Mouse (Mus musculus) heart, embryonic 12.5 days (tissue): ENCODE results near the gene Naip5. TPM values are rescaled to one million over a fixed set of nuclear protein-coding genes. Genes with fewer than 3 reads are reported as not detected.
"Not testable (repeated sequence)": the region's sequence is repeated elsewhere in the genome, so short reads cannot be mapped to it uniquely, and the experiment has no call there.

Experiments used
- ATAC-seq: fragments of 200-750 bp; cut with Nextera tagmentation; 2 replicates; pipeline ENCODE4 v1.8.0; 2017; ENCODE audit warnings: moderate TSS enrichment, moderate library complexity; ENCODE audit not compliant: insufficient number of reproducible peaks, low FRiP score
- H3K27ac ChIP-seq: fragments of 300-500 bp; sonication (generic); 2 replicates; pipeline ENCODE4 v1.5.1; 2016; ENCODE audit warnings: mild to moderate bottlenecking, moderate library complexity; ENCODE audit not compliant: poor library complexity, severe bottlenecking
- H3K27me3 ChIP-seq: fragments of 300-500 bp; sonication (generic); replicated peaks from 2 replicates; pipeline ENCODE4 v1.6.1; 2016; ENCODE audit warnings: mild to moderate bottlenecking, moderate library complexity
- H3K36me3 ChIP-seq: fragments of 300-500 bp; sonication (generic); 2 replicates; pipeline ENCODE4 v1.6.1; 2016; ENCODE audit warnings: mild to moderate bottlenecking, moderate library complexity
- H3K4me1 ChIP-seq: fragments of 300-500 bp; sonication (generic); replicated peaks from 2 replicates; pipeline ENCODE4 v1.6.1; 2016; ENCODE audit warnings: mild to moderate bottlenecking
- H3K4me2 ChIP-seq: fragments of 300-500 bp; sonication (generic); 2 replicates; pipeline ENCODE4 v1.6.1; 2016; ENCODE audit warnings: mild to moderate bottlenecking, moderate library complexity
- H3K4me3 ChIP-seq: fragments of 300-500 bp; sonication (generic); 2 replicates; pipeline ENCODE4 v1.5.1; 2016; ENCODE audit warnings: mild to moderate bottlenecking
- H3K9ac ChIP-seq: fragments of 300-500 bp; sonication (generic); 2 replicates; pipeline ENCODE4 v1.6.1; 2016; ENCODE audit warnings: mild to moderate bottlenecking, moderate library complexity
- H3K9me3 ChIP-seq: fragments of 300-500 bp; sonication (generic); replicated peaks from 2 replicates; pipeline ENCODE4 v1.6.1; 2016; ENCODE audit warnings: mild to moderate bottlenecking, moderate library complexity
- WGBS: fragments of 180-500 bp; shearing (Covaris S2); methylation state at CpG from one replicate; pipeline ENCODE4 v1.1.7; 2016; 5-methylcytosine and 5-hydroxymethylcytosine counted together
- polyA plus RNA-seq: library from polyadenylated mRNA; unstranded; fragments of >200 nt; fragmentation: Nextera tagmentation; extraction: Ambion mirVana; gene quantifications from 2 replicates; pipeline ENCODE4 v1.2.1, GENCODE M21; 2016

Gene Naip5
- polyA plus RNA-seq, 1 experiment from 2014 or later: 0.10 TPM

- ATAC-seq, H3K27ac ChIP-seq, H3K4me2 ChIP-seq, H3K4me1 ChIP-seq, H3K36me3 ChIP-seq, H3K4me3 ChIP-seq, H3K27me3 ChIP-seq, H3K9ac ChIP-seq, H3K9me3 ChIP-seq: not testable (repeated sequence)
- WGBS: 54% methylated on average over 3 of the region's 3 CpGs
Observed at GRCm38 (mm10) chr13:100201659-100202333, 44.3 kb downstream of the Naip5 start, which contains the start of gene Naip2. TSS of gene Naip2 (minus strand) at chr13:100202092.

DNA sequence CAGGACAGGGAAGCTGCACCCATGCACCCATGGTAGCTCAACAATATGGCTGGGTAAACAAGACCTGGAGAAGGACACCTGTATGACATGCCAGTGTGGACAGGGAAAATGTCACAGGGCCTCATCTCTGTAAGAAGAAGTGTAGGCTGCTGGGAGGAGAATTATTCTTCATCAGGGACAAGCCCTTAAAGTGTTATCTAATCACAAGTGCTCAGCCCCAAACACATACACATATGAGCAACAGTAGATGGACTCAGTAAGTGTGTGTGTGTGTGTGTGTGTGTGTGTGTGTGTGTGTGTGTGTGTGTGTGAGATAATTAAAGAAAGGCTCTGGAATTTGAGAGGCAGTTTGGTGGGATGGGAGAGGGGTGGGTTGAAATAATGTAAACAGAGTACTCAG, 45.3 kb downstream of the Naip5 start:
- Histone ChIP-seq H3K4me3 (no peak overlapping the region), H3K9ac (no peak overlapping the region), H3K4me2 (no peak overlapping the region), H3K9me3 (peaks cover 4% of the 10 kb centered on the region; the same call in 1 of the 2 replicates), H3K27ac (no peak overlapping the region), H3K4me1 (no peaks in the 10 kb centered on the region), H3K27me3 (no peaks in the 10 kb centered on the region), H3K36me3 (no peaks in the 10 kb centered on the region)
- ATAC-seq: no peak

DNA sequence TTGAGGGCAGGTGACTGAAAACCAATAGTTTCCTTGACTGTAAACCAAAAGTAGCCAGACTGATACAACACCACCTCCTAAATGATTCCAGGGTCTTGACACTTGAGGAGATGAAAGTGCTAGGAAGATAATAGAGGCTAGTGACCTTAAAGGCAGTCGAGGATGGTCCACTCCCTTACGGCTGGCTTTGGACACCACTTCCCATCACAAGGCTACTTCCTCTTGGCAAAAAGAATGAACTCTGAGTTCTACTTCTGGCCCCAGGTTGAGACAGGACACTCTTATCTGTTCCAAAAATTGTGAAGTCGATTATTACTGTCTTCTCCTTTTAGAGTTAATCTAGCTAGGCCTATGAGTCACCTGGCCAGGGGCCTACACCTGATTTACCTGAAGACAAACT, 50.7 kb downstream of the Naip5 start:
- H3K27ac ChIP-seq: no peak overlapping the region
- no peaks in the 10 kb centered on the region for H3K36me3 ChIP-seq
- 57% methylated on average over 3 of the region's 3 CpGs for WGBS
- no peak overlapping the region for H3K4me2 ChIP-seq
- H3K4me3 ChIP-seq: no peak overlapping the region
- no peaks in the 10 kb centered on the region for H3K4me1 ChIP-seq
- no peaks in the 10 kb centered on the region for H3K27me3 ChIP-seq
- no peaks in the 10 kb centered on the region for H3K9me3 ChIP-seq
- no peak for ATAC-seq
- H3K9ac ChIP-seq: no peak overlapping the region

DNA sequence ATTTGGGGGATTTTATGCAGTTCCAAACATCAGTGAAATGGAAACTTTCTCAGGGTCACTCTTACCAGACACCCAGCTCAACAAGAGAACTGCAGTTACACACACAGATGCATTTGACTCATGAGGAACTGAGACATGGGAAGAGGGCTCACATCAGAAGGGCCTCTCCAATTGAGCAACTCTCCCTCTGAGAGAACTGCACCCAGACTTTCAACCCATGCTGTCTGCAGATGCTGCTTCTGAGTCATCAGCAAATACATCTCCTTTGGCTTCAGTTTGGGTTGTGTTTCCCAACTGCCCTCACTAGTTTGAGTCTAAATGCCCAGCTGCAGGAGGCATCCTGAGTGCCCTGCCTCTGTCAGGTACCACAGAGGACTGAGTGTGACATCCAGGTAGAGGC, 63.0 kb downstream of the Naip5 start:
- H3K27me3 ChIP-seq, ATAC-seq, H3K4me3 ChIP-seq, H3K36me3 ChIP-seq, H3K9ac ChIP-seq, H3K4me1 ChIP-seq, H3K27ac ChIP-seq, H3K9me3 ChIP-seq, H3K4me2 ChIP-seq: not testable (repeated sequence)

DNA sequence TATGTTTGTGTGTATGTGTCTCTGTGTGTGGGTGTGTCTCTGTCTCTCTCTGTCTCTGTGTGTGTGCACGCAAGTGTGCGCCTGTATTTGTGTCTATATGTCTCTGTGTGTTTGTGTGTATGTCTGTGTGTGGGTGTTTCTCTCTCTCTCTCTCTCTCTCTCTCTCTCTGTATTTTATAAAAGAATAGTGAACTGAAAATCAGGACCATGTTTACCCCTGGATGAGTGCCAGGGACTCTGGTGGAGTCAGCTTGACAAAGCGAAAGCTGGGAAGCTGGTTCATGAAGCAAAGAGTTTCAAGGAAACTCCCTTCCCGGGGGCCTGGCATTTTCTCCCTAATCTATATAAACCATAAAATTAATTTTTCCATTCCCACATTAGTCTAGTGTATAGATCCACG, 71.8 kb downstream of the Naip5 start:
- H3K4me2 ChIP-seq, H3K27ac ChIP-seq, H3K27me3 ChIP-seq, H3K4me1 ChIP-seq, ATAC-seq, H3K4me3 ChIP-seq, H3K9ac ChIP-seq, H3K36me3 ChIP-seq, H3K9me3 ChIP-seq: not testable (repeated sequence)
- 75% methylated on average over 4 of the region's 5 CpGs for WGBS

GRCm38 (mm10) chr13:100166378-100166777, 79.7 kb downstream of the Naip5 start:
- not testable (repeated sequence) for H3K4me1 ChIP-seq, H3K36me3 ChIP-seq, H3K4me3 ChIP-seq, H3K9me3 ChIP-seq, H3K4me2 ChIP-seq, H3K27me3 ChIP-seq, H3K27ac ChIP-seq, H3K9ac ChIP-seq, ATAC-seq
- WGBS: 66% methylated on average over 2 of the region's 2 CpGs

- H3K27me3 ChIP-seq, H3K36me3 ChIP-seq, H3K9me3 ChIP-seq, H3K4me1 ChIP-seq, ATAC-seq, H3K27ac ChIP-seq, H3K9ac ChIP-seq, H3K4me2 ChIP-seq, H3K4me3 ChIP-seq: not testable (repeated sequence)
Observed at GRCm38 (mm10) chr13:100162467-100162866, 83.7 kb downstream of the Naip5 start.

Other genes starting within 250 kb of the Naip5 start
- 28.1 and 30.4 TPM in 2 replicates for gene Mccc2, start 230.7 kb downstream of the Naip5 start, polyA plus RNA-seq
- gene Bdp1, start 142.3 kb downstream of the Naip5 start, polyA plus RNA-seq: 24.9 and 26.6 TPM in 2 replicates
- 126 and 131 TPM in 2 replicates for gene Serf1, start 138.3 kb downstream of the Naip5 start, polyA plus RNA-seq
- gene Smn1, start 121.5 kb downstream of the Naip5 start, polyA plus RNA-seq: 31.0 and 37.2 TPM in 2 replicates
- 0.12 and 0.17 TPM in 2 replicates for gene Naip2, start 44.2 kb downstream of the Naip5 start, polyA plus RNA-seq
- 0.06 and 0.15 TPM in 2 replicates for gene Naip6, start 71.4 kb upstream of the Naip5 start, polyA plus RNA-seq
- not detected in 2 replicates for gene Naip1, start 206.5 kb upstream of the Naip5 start, polyA plus RNA-seq
- 53.3 and 56.2 TPM in 2 replicates for gene Gtf2h2, start 246.3 kb upstream of the Naip5 start, polyA plus RNA-seq